Mouse (Mus musculus) macrophage (primary cell): ENCODE data around the gene Siglecg. TPM values are rescaled to one million over a fixed set of nuclear protein-coding genes. Genes with fewer than 3 reads are reported as not detected.
A peak's percentile ranks its signal among the peaks of the same experiment; 100 is the strongest.

Experiments
- H3K27ac ChIP-seq: fragments of 350-480 bp; formaldehyde crosslinking; 2 replicates; pipeline ENCODE4 v1.9.0; 2021
- H3K36me3 ChIP-seq: fragments of 350-480 bp; formaldehyde crosslinking; 2 replicates; pipeline ENCODE4 v1.9.0; 2021; ENCODE audit errors: inconsistent target
- H3K4me3 ChIP-seq: fragments of 350-480 bp; formaldehyde crosslinking; 2 replicates; pipeline ENCODE4 v1.9.0; 2021; ENCODE audit errors: inconsistent target
- H3K79me2 ChIP-seq: fragments of 350-480 bp; formaldehyde crosslinking; 2 replicates; pipeline ENCODE4 v1.9.0; 2021; ENCODE audit errors: inconsistent target
- WGBS: methylation state at CpG from one replicate; pipeline ENCODE4 v1.1.7; 2026; ENCODE audit warnings: inconsistent platforms; ENCODE audit not compliant: missing documents; 5-methylcytosine and 5-hydroxymethylcytosine counted together
- polyA plus RNA-seq: library from polyadenylated mRNA; stranded (reverse); fragments of 250-400 nt; gene quantifications from 3 replicates; pipeline ENCODE4 v1.2.4, GENCODE M21; 2018; ENCODE audit warnings: inconsistent platforms

The Siglecg gene
- polyA plus RNA-seq, 1 experiment from 2014 or later = 0.11 TPM

DNA sequence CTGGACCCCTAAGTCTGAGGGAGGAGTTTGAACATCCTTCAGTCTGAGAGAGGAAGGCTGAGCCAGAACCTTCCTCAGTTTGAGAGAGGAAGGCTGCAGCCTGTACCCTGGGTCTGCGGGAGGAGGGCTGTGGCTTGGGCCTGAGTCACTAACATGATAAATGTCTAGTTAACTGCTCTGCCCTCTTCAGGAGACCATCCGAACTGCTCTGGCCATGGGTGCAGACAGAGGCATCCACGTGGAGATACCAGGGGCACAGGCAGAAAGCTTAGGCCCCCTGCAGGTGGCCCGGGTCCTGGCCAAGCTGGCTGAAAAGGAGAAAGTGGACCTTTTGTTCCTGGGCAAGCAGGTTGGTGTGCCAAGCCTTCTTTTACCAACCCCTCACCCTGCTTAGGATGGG, 44.6 kb downstream of the Siglecg start:
- Histone ChIP-seq H3K27ac (no peak overlapping the region), H3K36me3 (peaks cover 33% of the 10 kb centered on the region), H3K4me3 (no peak overlapping the region), H3K79me2 (peaks cover 17% of the 10 kb centered on the region; the same call in 1 of the 2 replicates)
- 21% methylated on average over 4 of the region's 4 CpGs for WGBS

DNA sequence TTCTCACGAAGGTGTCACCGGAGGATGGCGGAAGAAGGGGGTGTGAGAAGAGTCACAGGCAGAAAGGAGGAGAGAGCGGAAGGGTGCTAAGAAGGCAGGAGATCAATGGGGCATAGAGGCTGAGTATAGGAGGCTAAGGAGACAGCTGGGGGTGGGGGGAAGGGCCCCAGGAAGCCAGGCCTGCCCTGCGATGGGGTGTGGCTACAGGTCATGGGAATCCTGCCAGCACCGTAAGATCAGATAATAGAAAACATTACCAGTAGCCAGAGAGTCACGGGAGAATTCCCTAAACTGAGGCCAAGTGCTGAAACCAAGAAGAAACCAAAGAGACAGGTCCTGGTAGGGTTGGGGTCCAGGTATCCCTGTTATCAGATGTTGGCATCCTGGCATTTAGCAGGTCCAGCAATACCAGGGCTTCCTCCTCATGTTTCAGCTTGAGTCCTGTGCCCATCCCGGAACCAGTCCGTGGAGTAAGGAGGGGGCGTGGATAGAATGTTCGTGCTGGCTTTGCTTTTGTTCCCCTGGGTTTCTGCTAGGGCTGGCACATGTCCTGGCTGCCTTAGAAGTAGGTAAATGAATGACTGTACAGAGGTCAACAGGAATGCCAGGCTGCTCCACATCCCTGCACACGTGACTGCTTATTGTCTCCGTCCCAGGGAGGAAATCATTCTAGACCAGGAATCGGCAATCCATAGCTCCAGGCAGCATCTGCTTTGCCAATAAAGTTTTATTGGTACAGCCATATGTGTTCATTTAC, 45.8 kb downstream of the Siglecg start:
- Histone ChIP-seq H3K36me3 (peaks cover 33% of the 10 kb centered on the region), H3K79me2 (peaks cover 6% of the 10 kb centered on the region; the same call in 1 of the 2 replicates), H3K4me3 (no peak overlapping the region), H3K27ac (no peak overlapping the region)
- 87% methylated on average over 14 of the region's 14 CpGs for WGBS

- Histone ChIP-seq H3K36me3 (peaks cover 33% of the 10 kb centered on the region), H3K79me2 (0 out of 2 replicates have a peak, but pooled peaks cover 4% of the 10 kb centered on the region), H3K4me3 (no peak overlapping the region), H3K27ac (no peak overlapping the region)
- WGBS = 90% methylated on average over 6 of the region's 6 CpGs
Observed at GRCm38 (mm10) chr7:43454371-43454770, 46.4 kb downstream of the Siglecg start.

- no peak within 1 kb of the TSS for H3K4me3 ChIP-seq
- 94% methylated on average over 4 of the region's 4 CpGs for WGBS
- H3K36me3 ChIP-seq = no peaks in the 10 kb centered on the region
- H3K79me2 ChIP-seq = no peaks in the 10 kb centered on the region
- no peak within 1 kb of the TSS for H3K27ac ChIP-seq
Observed at GRCm38 (mm10) chr7:43462851-43463250, 54.8 kb downstream of the Siglecg start, which contains the start of gene Vsig10l. TSS of gene Vsig10l (plus strand) at chr7:43463151.

DNA sequence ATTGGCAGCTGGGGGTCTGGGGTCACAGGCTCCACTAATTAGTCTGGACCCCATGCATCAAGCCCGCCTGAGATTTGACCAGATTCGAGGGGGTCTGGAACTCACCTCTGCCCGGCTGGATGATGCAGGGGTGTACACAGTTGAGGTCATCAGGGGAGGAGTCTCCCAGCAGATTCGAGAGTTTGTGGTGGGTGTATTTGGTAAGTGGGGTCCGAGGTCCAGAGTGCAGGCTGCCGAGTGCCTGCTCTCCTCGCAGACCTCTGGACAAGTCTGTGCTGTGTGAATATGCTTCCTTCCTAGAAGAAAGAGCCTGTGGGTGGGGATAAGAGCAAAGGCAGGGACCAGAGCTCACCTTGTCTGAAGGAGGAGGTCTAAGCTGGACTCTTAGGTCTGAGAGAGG, 56.0 kb downstream of the Siglecg start:
- Histone ChIP-seq H3K36me3 (no peaks in the 10 kb centered on the region), H3K27ac (no peak overlapping the region), H3K79me2 (no peaks in the 10 kb centered on the region), H3K4me3 (no peak overlapping the region)
- WGBS = 94% methylated on average over 7 of the region's 7 CpGs

- Histone ChIP-seq H3K36me3 (no peaks in the 10 kb centered on the region), H3K4me3 (no peak overlapping the region; the same call in 1 of the 2 replicates), H3K27ac (no peak overlapping the region), H3K79me2 (no peaks in the 10 kb centered on the region)
- WGBS = 17% methylated on average over 35 of the region's 35 CpGs
Observed at GRCm38 (mm10) chr7:43464864-43465343, 56.9 kb downstream of the Siglecg start.

DNA sequence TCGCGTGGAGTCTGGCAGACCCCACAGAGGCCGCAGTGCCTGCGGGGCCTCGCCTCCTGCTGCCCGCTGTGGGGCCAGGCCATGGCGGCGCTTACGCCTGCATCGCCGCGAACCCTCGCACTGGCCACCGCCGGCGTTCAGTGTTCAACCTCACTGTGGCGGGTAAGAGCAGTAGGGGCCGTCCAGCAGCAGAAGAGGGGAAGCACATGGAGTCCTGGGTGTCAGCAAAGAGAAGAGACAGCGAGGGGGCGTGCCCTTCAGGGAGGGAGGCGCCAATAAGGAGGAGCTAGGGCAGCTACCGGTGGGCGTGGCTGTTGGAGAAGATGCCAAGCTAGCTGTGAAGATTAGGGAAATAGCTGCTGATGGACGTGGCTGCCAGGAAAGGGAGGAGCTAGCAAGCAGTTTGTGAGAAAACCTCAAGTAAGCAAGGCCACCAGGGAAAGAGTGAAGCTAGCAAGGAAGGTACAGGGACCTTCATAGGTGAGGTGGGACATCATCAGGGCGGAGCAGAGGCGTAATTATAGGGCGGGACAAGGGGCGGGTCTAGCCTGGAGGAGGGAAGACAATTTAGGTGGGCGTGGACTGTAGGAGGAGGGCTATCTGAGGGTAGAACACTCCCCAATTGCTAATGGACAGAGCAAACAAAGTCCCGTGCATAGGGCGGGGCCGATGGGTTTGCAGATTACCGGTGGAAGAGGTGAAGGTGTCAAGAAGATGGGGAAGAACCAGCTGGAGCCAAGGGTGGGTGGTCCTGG, 57.5 kb downstream of the Siglecg start:
- no peaks in the 10 kb centered on the region for H3K79me2 ChIP-seq
- no peaks in the 10 kb centered on the region for H3K36me3 ChIP-seq
- peak overlapping the region; percentile 34 for H3K27ac ChIP-seq
- peak overlapping the region; percentile 82 for H3K4me3 ChIP-seq
- WGBS = under 1% methylated on average over 33 of the region's 33 CpGs

- H3K79me2 ChIP-seq = no peaks in the 10 kb centered on the region
- WGBS = 2% methylated on average over 33 of the region's 33 CpGs
- peak overlapping the region; percentile 34 for H3K27ac ChIP-seq
- no peaks in the 10 kb centered on the region for H3K36me3 ChIP-seq
- H3K4me3 ChIP-seq = peak overlapping the region; percentile 82
Observed at GRCm38 (mm10) chr7:43466099-43466694, 58.2 kb downstream of the Siglecg start.

Other genes with a start within 250 kb of the Siglecg start
- gene Zfp715, start 94.9 kb upstream of the Siglecg start, polyA plus RNA-seq = 14.7 to 18.7 TPM (median 16.7 TPM) in 3 replicates
- gene Siglecf, start 56.9 kb upstream of the Siglecg start, polyA plus RNA-seq = 0.35 to 0.52 TPM (median 0.43 TPM) in 3 replicates
- not detected in 3 replicates for gene Lim2, start 19.5 kb downstream of the Siglecg start, polyA plus RNA-seq
- 0.26 TPM in 1 of 3 replicates, not detected in the others for gene Nkg7, start 28.9 kb downstream of the Siglecg start, polyA plus RNA-seq
- gene Cldnd2, start 32.6 kb downstream of the Siglecg start, polyA plus RNA-seq = not detected in 3 replicates
- 113 to 175 TPM (median 166 TPM) in 3 replicates for gene Etfb, start 35.9 kb downstream of the Siglecg start, polyA plus RNA-seq
- gene Gm45233, start 35.9 kb downstream of the Siglecg start, polyA plus RNA-seq = not detected in 3 replicates
- gene Vsig10l, start 54.9 kb downstream of the Siglecg start, polyA plus RNA-seq = 3.1 to 3.5 TPM (median 3.2 TPM) in 3 replicates
- gene Iglon5, start 81.9 kb downstream of the Siglecg start, polyA plus RNA-seq = not detected in 3 replicates
- gene 4931406B18Rik, start 97.7 kb downstream of the Siglecg start, polyA plus RNA-seq = not detected in 3 replicates
- 13.2 to 32.1 TPM (median 13.4 TPM) in 3 replicates for gene Cd33, start 136.2 kb downstream of the Siglecg start, polyA plus RNA-seq
- 1.5 to 2.7 TPM (median 2.5 TPM) in 3 replicates for gene Zfp658, start 154.1 kb downstream of the Siglecg start, polyA plus RNA-seq
- 1.9 to 2.7 TPM (median 2.5 TPM) in 3 replicates for gene Zfp719, start 171.4 kb downstream of the Siglecg start, polyA plus RNA-seq
- not detected in 3 replicates for gene Zfp819, start 199.0 kb downstream of the Siglecg start, polyA plus RNA-seq
- gene Ceacam18, start 226.5 kb downstream of the Siglecg start, polyA plus RNA-seq = not detected in 3 replicates